In genomic region chr2:3424579-3424910, GRCm38 (mm10) we compare ENCODE assay signal across 8 mouse cellular contexts. TPM values are rescaled to one million over a fixed set of nuclear protein-coding genes. Genes with fewer than 3 reads are reported as not detected.
DNase-seq lines count a peak whose midpoint lies in the region; ATAC-seq and TF ChIP-seq lines count a peak whose summit lies in the region.

No protein-coding gene starts in this region.

- ATAC-seq in limb, embryonic 14.5 days (ENCODE audit: low FRiP score, low read depth), result no peak
- ATAC-seq in stomach, embryonic 15.5 days (ENCODE audit: insufficient read depth, low FRiP score, low read depth), result no peak

- H3K27me3 ChIP-seq in spleen, adult 2 months (ENCODE audit: control insufficient read depth, insufficient read depth, low read length), result no peaks in the 10 kb centered on the region
- no peaks in the 10 kb centered on the region for H3K27me3 ChIP-seq in limb, embryonic 14.5 days (ENCODE audit: control insufficient read depth, insufficient read depth, low read length)
- H3K27me3 ChIP-seq in stomach, embryonic 15.5 days (replicated peaks), result no peaks in the 10 kb centered on the region

- no peak for TF ChIP-seq CTCF in spleen, adult 2 months (IDR thresholded peaks at IDR 0.05; ENCODE audit: extremely low read depth, insufficient read depth, insufficient read length, insufficient replicate concordance)

- H3K4me2 ChIP-seq in limb, embryonic 14.5 days (replicated peaks; ENCODE audit: low read depth, low read length, severe bottlenecking), result peak overlapping the region; percentile 97
- peak overlapping the region; percentile 94 for H3K4me2 ChIP-seq in stomach, embryonic 15.5 days

- no peak overlapping the region for H3K27ac ChIP-seq in spleen, adult 2 months (ENCODE audit: insufficient read depth, low read length)
- no peak overlapping the region for H3K27ac ChIP-seq in limb, embryonic 14.5 days (replicated peaks; ENCODE audit: low read depth, low read length)
- no peak overlapping the region for H3K27ac ChIP-seq in stomach, embryonic 15.5 days

- H3K9me3 ChIP-seq in limb, embryonic 14.5 days (ENCODE audit: control insufficient read depth, low read length), result no peaks in the 10 kb centered on the region
- H3K9me3 ChIP-seq in stomach, embryonic 15.5 days, result no peaks in the 10 kb centered on the region

- peak overlapping the region; percentile 79 for H3K4me3 ChIP-seq in spleen, adult 2 months (ENCODE audit: extremely low read depth, insufficient read depth, insufficient read length)
- H3K4me3 ChIP-seq in limb, embryonic 14.5 days (replicated peaks; ENCODE audit: low read length), result peak overlapping the region; percentile 63
- H3K4me3 ChIP-seq in stomach, embryonic 15.5 days (replicated peaks), result peak overlapping the region; percentile 73

- peak overlapping the region; percentile 53 for H3K9ac ChIP-seq in limb, embryonic 14.5 days (ENCODE audit: low read depth, low read length, severe bottlenecking)
- H3K9ac ChIP-seq in stomach, embryonic 15.5 days, result peak overlapping the region; percentile 37

- peaks cover 2% of the 10 kb centered on the region; the same call in 1 of the 2 replicates for H3K4me1 ChIP-seq in spleen, adult 2 months (ENCODE audit: control insufficient read depth, insufficient read depth, insufficient read length)
- H3K4me1 ChIP-seq in limb, embryonic 14.5 days (ENCODE audit: control insufficient read depth, insufficient read depth, low read length), result peaks cover 6% of the 10 kb centered on the region; the same call in 1 of the 2 replicates
- H3K4me1 ChIP-seq in stomach, embryonic 15.5 days, result 0 out of 2 replicates have a peak, but pooled peaks cover 6% of the 10 kb centered on the region

- under 1% methylated on average over 9 of the region's 10 CpGs for WGBS in spleen, adult 2 months
- WGBS in limb, embryonic 14.5 days, result 13% methylated on average over 10 of the region's 10 CpGs
- WGBS in stomach, embryonic 15.5 days, result 3% methylated on average over 10 of the region's 10 CpGs

- no peak for TF ChIP-seq POLR2A in spleen, adult 2 months (IDR thresholded peaks at IDR 0.05; ENCODE audit: low read depth, low read length)
- TF ChIP-seq POLR2A in limb, embryonic 14.5 days (IDR thresholded peaks at IDR 0.05; ENCODE audit: borderline replicate concordance, extremely low read depth, insufficient read depth, insufficient read length), result no peak

- H3K36me3 ChIP-seq in spleen, adult 2 months (ENCODE audit: control insufficient read depth, insufficient read depth, low read length), result peaks cover 2% of the 10 kb centered on the region; the same call in 1 of the 2 replicates
- H3K36me3 ChIP-seq in limb, embryonic 14.5 days (ENCODE audit: control insufficient read depth, insufficient read depth, low read length), result no peaks in the 10 kb centered on the region
- H3K36me3 ChIP-seq in stomach, embryonic 15.5 days, result no peaks in the 10 kb centered on the region; the same call in 1 of the 2 replicates

- peak; percentile 13 for DNase-seq in cerebellum, adult 9-11 months
- DNase-seq in cerebellum, adult 18-20 months, result no peak
- DNase-seq in spleen, adult 2 months (ENCODE audit: low read depth in 1 of 2, low spot score in 2 of 2), result no peak
- no peak for DNase-seq in spleen, adult 18-20 months
- DNase-seq in limb, embryonic 14.5 days (ENCODE audit: low spot score), result no peak
- no peak for DNase-seq in layer of hippocampus, adult 11-12 months (ENCODE audit: low spot score)
- no peak for DNase-seq in right cerebral cortex, postnatal 25 days

RNA-seq across cellular contexts. Expression of gene Dclre1c, which starts 0.6 kb away (rescaled TPM):
- 4.0 and 4.9 TPM in 2 replicates for polyA plus RNA-seq in spleen, adult 2 months (2012; rRNA removed)
- 9.0 and 10.5 TPM in 2 replicates for polyA plus RNA-seq in limb, embryonic 14.5 days (2012; rRNA removed)
- polyA plus RNA-seq in limb, embryonic 14.5 days (2014; fragmentation: Nextera tagmentation; extraction: Ambion mirVana), result 7.0 and 7.3 TPM in 2 replicates
- 6.4 and 6.6 TPM in 2 replicates for polyA plus RNA-seq in stomach, embryonic 15.5 days (2015; fragmentation: Nextera tagmentation; extraction: Ambion mirVana)

RNA-seq across cellular contexts. Expression of gene Meig1, which starts 2.1 kb away (rescaled TPM):
- polyA plus RNA-seq in spleen, adult 2 months (2012; rRNA removed), result not detected in 2 replicates
- 0.20 TPM in 1 of 2 replicates, not detected in the other for polyA plus RNA-seq in limb, embryonic 14.5 days (2012; rRNA removed)
- polyA plus RNA-seq in limb, embryonic 14.5 days (2014; fragmentation: Nextera tagmentation; extraction: Ambion mirVana), result not detected in 2 replicates
- polyA plus RNA-seq in stomach, embryonic 15.5 days (2015; fragmentation: Nextera tagmentation; extraction: Ambion mirVana), result 0.39 and 0.62 TPM in 2 replicates

RNA-seq across cellular contexts. Expression of gene Olah, which starts 27.5 kb away (rescaled TPM):
- polyA plus RNA-seq in spleen, adult 2 months (2012; rRNA removed), result not detected in 2 replicates
- 0.10 and 0.15 TPM in 2 replicates for polyA plus RNA-seq in limb, embryonic 14.5 days (2012; rRNA removed)
- 0.12 TPM in 1 of 2 replicates, not detected in the other for polyA plus RNA-seq in limb, embryonic 14.5 days (2014; fragmentation: Nextera tagmentation; extraction: Ambion mirVana)
- polyA plus RNA-seq in stomach, embryonic 15.5 days (2015; fragmentation: Nextera tagmentation; extraction: Ambion mirVana), result not detected in 2 replicates

RNA-seq across cellular contexts. Expression of gene Suv39h2, which starts 50.3 kb away (rescaled TPM):
- 0.58 and 1.1 TPM in 2 replicates for polyA plus RNA-seq in spleen, adult 2 months (2012; rRNA removed)
- 7.5 and 9.2 TPM in 2 replicates for polyA plus RNA-seq in limb, embryonic 14.5 days (2012; rRNA removed)
- polyA plus RNA-seq in limb, embryonic 14.5 days (2014; fragmentation: Nextera tagmentation; extraction: Ambion mirVana), result 15.4 and 17.6 TPM in 2 replicates
- polyA plus RNA-seq in stomach, embryonic 15.5 days (2015; fragmentation: Nextera tagmentation; extraction: Ambion mirVana), result 11.9 and 12.2 TPM in 2 replicates
